Mouse (Mus musculus) midbrain, embryonic 10.5 days (tissue): ENCODE measurements around the gene Pbx1. TPM values are rescaled to one million over a fixed set of nuclear protein-coding genes. Genes with fewer than 3 reads are reported as not detected.
A peak's percentile ranks its signal among the peaks of the same experiment; 100 is the strongest.

Experiments used
- DNase-seq: peaks from one replicate; pipeline ENCODE4 v3.0.0-alpha.2; 2017; ENCODE audit warnings: low spot score
- H3K27ac ChIP-seq: fragments of 300-500 bp; sonication (generic); replicated peaks from 2 replicates; pipeline ENCODE4 v1.5.1; 2016; ENCODE audit warnings: mild to moderate bottlenecking
- H3K27me3 ChIP-seq: fragments of 300-500 bp; sonication (generic); 2 replicates; pipeline ENCODE4 v1.6.1; 2016; ENCODE audit warnings: low read depth, mild to moderate bottlenecking; ENCODE audit not compliant: poor library complexity, severe bottlenecking
- H3K36me3 ChIP-seq: fragments of 300-500 bp; sonication (generic); 2 replicates; pipeline ENCODE4 v1.6.1; 2016; ENCODE audit warnings: mild to moderate bottlenecking, moderate library complexity
- H3K4me1 ChIP-seq: fragments of 300-500 bp; sonication (generic); 2 replicates; pipeline ENCODE4 v1.6.1; 2016
- H3K4me3 ChIP-seq: fragments of 300-500 bp; sonication (generic); 2 replicates; pipeline ENCODE4 v1.5.1; 2016; ENCODE audit warnings: mild to moderate bottlenecking, moderate library complexity
- H3K9me3 ChIP-seq: fragments of 300-500 bp; sonication (generic); replicated peaks from 2 replicates; pipeline ENCODE4 v1.6.1; 2016; ENCODE audit warnings: mild to moderate bottlenecking
- WGBS: fragments of 180-500 bp; shearing (Covaris S2); methylation state at CpG from one replicate; pipeline ENCODE4 v1.1.7; 2016; 5-methylcytosine and 5-hydroxymethylcytosine counted together
- polyA plus RNA-seq: library from polyadenylated mRNA; unstranded; fragments of >200 nt; fragmentation: Nextera tagmentation; extraction: Ambion mirVana; gene quantifications from 2 replicates; pipeline ENCODE4 v1.2.1, GENCODE M21; 2016

Pbx1 gene
- polyA plus RNA-seq, 1 experiment from 2014 or later: 34.9 TPM

DNA sequence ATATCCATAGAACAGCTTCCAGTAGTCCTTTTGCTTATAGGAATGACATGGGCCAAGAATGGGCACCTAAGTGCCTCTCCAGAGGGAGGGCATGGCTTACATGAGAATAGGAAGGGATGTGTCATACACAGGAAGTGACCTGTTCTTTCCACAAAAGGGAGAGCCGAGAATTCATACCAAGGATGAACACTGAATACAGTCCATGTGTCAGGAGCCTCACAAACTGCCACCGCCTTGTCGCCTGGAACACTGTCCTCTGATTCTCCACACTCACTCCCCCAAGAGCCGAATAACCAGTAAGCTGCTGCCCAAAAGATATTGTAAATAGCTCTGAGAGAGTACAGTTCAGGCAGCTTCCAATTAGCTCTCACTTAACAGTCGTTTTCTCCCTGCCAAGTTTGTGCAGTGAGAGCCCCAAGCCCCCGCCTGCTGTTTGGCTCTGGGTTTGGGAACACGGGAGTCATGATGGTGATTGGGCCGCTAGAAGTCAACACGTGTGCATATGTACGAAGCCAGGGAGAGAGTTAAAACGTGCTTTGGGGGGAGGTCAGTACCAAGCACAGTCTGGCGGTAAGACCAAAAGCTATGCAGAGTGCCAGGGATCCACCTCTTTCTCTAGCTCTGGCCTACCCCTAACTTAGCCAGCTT is 57.0 kb downstream of the Pbx1 start:
- H3K4me1 ChIP-seq: peaks cover 25% of the 10 kb centered on the region
- H3K27me3 ChIP-seq: no peaks in the 10 kb centered on the region
- H3K4me3 ChIP-seq: no peak overlapping the region
- peaks cover 31% of the 10 kb centered on the region for H3K36me3 ChIP-seq
- H3K9me3 ChIP-seq: no peaks in the 10 kb centered on the region
- no peak overlapping the region for H3K27ac ChIP-seq
- WGBS: 92% methylated on average over 12 of the region's 12 CpGs
- DNase-seq: no peak

DNA sequence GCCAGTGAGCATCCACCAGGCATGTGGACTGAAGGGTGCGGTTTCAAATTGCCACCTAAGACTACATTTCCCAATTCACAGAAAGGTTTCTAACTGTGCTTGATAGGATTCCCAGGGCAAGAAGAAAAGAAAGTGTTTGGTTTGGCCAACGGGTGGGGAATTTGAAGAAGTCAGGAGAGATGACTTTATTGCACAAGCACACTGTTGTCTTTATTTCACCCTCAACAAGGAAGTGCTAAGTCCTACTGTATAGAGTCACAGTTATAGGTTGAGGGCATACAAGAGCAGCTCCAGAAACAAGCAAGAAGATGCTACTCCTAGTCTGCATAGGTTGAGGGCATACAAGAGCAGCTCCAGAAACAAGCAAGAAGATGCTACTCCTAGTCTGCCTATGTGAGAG is 60.0 kb downstream of the Pbx1 start:
- H3K4me3 ChIP-seq: no peak overlapping the region
- H3K9me3 ChIP-seq: no peaks in the 10 kb centered on the region
- DNase-seq: no peak
- peaks cover 25% of the 10 kb centered on the region for H3K36me3 ChIP-seq
- H3K27ac ChIP-seq: no peak overlapping the region
- H3K4me1 ChIP-seq: peaks cover 16% of the 10 kb centered on the region; the same call in 1 of the 2 replicates
- H3K27me3 ChIP-seq: no peaks in the 10 kb centered on the region
- WGBS: 91% methylated on average over 2 of the region's 2 CpGs

DNA sequence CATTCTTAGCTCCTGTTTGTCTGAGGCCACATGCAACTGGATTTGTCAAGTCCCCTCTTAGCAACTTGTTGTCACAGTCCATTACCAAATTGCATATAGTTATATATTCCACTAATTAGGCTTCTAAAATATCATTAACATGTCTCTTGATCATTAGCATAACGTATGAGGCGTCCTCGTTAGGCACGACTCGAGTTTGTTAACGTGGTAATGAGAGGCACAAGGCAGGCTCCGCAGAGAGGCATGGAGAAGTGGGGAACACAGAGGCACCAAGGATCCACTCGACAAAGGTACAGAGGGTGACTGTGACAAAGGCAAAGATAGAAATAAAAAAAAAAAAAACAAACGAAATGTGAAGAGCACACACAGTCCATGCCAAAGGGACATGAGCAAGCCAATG is 61.1 kb downstream of the Pbx1 start:
- DNase-seq: no peak
- Histone ChIP-seq H3K36me3 (peaks cover 25% of the 10 kb centered on the region), H3K4me3 (no peak overlapping the region), H3K4me1 (peaks cover 28% of the 10 kb centered on the region), H3K27me3 (no peaks in the 10 kb centered on the region), H3K9me3 (no peaks in the 10 kb centered on the region), H3K27ac (no peak overlapping the region)
- 91% methylated on average over 9 of the region's 9 CpGs for WGBS

DNA sequence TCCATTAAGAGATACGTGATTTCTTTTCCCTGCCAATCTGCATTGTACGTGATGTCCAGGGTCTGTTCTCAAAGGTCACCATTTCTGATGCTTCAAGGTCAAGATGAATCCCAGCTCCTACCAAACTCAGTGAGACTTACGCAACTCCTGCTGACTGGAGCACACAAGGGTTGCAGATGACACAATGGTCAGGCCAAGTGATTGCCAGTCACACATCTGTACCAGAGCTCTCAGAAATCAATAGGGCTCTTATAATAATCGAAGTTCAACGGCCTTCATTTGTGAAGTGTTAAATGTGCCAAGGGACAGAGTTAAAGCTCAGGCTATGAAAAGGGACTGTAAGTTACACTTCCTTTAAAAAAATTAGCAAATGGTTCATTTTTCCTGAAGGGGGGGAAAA is 65.8 kb downstream of the Pbx1 start:
- no peak overlapping the region for H3K27ac ChIP-seq
- peaks cover 62% of the 10 kb centered on the region for H3K4me1 ChIP-seq
- H3K36me3 ChIP-seq: peaks cover 12% of the 10 kb centered on the region
- H3K27me3 ChIP-seq: no peaks in the 10 kb centered on the region
- H3K9me3 ChIP-seq: no peaks in the 10 kb centered on the region
- H3K4me3 ChIP-seq: no peak overlapping the region
- DNase-seq: no peak
- 88% methylated on average over 5 of the region's 5 CpGs for WGBS

DNA sequence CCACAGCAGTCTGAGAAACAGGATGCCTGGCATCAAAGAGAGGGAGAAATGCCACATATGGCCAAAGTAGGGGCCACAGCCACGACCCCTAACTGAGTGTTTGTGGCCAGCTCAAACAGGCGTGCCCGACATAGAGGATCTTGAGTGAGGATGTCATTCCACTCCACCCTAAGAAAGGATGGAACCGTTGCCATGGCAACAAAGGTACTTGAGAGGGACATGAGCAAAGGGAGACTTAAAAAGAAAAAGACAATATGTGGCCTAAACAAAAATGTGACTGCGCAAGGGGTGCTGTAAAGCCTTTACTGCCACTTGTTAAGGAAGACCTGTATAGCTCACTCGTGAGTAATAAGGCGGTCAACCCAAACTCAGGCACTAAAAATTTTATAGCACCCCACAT is 67.7 kb downstream of the Pbx1 start:
- no peaks in the 10 kb centered on the region for H3K27me3 ChIP-seq
- WGBS: 53% methylated on average over 7 of the region's 7 CpGs
- no peaks in the 10 kb centered on the region for H3K9me3 ChIP-seq
- no peak for DNase-seq
- peaks cover 76% of the 10 kb centered on the region for H3K4me1 ChIP-seq
- H3K36me3 ChIP-seq: peaks cover 19% of the 10 kb centered on the region
- no peak overlapping the region for H3K4me3 ChIP-seq
- H3K27ac ChIP-seq: no peak overlapping the region

DNA sequence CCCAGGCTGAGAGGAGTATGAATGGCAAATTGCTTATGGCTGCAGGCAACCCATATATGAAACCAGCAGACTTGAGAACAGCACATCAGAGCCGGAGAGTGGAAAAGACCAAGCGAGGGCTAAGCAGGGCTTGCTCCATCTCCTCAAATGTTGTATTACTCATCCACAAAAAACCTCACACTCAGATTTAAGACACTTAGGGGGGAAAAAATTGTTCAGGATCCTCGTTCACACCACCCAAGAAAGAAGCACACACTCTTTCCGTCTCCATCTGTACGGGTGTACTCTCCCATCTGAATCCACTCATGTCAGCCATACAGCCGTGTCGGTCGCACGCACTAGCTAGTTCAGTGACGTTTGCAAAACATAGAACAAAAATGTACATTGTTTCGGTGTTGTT is 69.0 kb downstream of the Pbx1 start:
- H3K4me3 ChIP-seq: no peak overlapping the region
- H3K27me3 ChIP-seq: no peaks in the 10 kb centered on the region
- H3K36me3 ChIP-seq: peaks cover 19% of the 10 kb centered on the region
- peaks cover 81% of the 10 kb centered on the region for H3K4me1 ChIP-seq
- no peak overlapping the region for H3K27ac ChIP-seq
- no peak for DNase-seq
- no peaks in the 10 kb centered on the region for H3K9me3 ChIP-seq
- WGBS: 95% methylated on average over 11 of the region's 11 CpGs

DNA sequence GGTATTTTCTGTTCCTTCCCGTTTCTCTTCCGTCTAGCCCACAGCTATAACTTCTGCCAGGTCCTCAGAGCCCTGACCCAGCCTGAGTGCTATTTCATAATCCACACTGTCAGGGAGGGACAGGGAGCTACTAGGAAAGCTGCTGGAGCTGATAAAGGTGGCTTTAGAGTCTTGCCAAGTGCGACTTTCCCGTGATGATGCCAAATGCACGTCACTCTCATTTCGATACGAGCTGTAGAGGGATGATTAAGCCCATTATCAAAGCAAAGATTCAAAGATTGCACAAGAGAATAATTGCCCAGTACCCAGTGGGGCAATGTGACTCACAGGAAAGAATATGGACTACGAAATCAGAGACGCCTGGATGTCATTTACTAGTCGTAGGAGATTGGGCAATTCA is 69.6 kb downstream of the Pbx1 start:
- Histone ChIP-seq H3K4me3 (no peak overlapping the region), H3K4me1 (peaks cover 82% of the 10 kb centered on the region), H3K36me3 (peaks cover 19% of the 10 kb centered on the region), H3K27ac (no peak overlapping the region), H3K27me3 (no peaks in the 10 kb centered on the region), H3K9me3 (no peaks in the 10 kb centered on the region)
- DNase-seq: no peak
- WGBS: 89% methylated on average over 10 of the region's 10 CpGs

DNA sequence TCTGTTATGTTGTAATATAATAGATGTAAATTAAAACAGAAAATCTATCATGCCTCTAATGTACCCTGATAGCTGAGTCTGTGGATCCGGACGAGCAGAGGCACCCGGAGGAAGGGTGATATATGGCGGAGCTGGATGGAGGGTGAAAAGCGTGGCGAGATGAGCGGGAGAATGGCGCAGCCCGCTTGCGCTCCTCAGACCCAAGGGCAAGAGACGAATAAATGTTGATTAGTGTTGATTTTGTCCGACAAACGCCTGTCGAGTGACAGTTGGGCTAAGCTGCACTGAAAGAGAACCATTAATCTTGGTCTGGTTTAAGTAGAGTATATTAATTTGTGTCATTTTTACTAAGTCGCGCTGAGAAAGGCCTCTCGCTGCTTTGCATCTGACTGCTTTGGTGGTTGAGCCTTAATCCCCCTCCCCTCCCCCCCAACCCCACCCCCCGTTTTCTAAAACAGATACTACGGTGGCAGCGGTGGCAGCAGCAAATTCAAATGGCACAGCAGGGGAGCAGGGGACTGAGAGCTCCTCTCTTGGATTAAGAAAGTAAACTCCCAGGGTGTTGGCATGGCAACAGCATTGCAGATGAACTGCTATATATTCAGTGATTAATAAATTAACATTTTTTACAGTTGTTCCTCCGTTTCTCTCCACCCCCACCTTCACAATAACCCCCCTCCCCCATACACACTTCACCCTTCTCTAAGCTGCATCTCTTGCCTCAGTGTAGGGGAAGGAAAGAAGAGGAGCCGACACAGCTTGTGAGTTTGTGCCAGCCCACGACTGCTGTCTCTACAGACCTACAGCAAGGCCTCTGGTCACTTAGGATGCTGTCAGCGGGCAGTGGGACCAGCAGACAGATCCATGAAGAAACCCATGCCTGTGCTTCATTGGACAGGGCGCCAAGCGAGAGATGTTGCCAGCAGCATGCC is 74.1 kb downstream of the Pbx1 start:
- no peaks in the 10 kb centered on the region for H3K27me3 ChIP-seq
- 4% methylated on average over 26 of the region's 26 CpGs for WGBS
- peak overlapping the region; percentile 89 for H3K27ac ChIP-seq
- H3K4me3 ChIP-seq: peak overlapping the region; percentile 49
- peak; percentile 88 for DNase-seq
- H3K4me1 ChIP-seq: peaks cover 89% of the 10 kb centered on the region
- no peaks in the 10 kb centered on the region for H3K9me3 ChIP-seq
- H3K36me3 ChIP-seq: peaks cover 19% of the 10 kb centered on the region

DNA sequence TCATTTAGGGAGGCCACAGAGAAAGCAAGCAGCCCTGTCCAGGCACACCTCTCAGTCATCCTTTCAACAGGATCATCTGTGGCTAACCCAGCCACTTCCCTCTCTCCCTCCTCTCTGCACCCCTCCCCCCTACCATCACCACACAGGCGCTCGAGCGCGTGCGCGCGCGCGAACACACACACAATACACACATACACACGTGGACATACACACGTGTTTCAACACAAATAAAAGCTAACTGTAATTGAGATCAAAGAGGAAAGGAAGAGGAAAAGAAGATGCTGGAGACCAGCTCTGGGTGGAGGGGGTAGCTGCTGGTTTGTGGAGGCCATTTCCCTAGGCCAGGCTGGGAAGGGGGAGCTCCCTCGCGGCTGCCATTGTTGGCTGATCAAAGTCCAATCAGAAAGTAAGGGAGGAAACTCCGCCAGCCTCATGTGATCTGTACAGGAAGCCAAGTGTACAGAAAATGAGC is 75.1 kb downstream of the Pbx1 start:
- H3K36me3 ChIP-seq: peaks cover 13% of the 10 kb centered on the region
- H3K4me1 ChIP-seq: peaks cover 95% of the 10 kb centered on the region

DNA sequence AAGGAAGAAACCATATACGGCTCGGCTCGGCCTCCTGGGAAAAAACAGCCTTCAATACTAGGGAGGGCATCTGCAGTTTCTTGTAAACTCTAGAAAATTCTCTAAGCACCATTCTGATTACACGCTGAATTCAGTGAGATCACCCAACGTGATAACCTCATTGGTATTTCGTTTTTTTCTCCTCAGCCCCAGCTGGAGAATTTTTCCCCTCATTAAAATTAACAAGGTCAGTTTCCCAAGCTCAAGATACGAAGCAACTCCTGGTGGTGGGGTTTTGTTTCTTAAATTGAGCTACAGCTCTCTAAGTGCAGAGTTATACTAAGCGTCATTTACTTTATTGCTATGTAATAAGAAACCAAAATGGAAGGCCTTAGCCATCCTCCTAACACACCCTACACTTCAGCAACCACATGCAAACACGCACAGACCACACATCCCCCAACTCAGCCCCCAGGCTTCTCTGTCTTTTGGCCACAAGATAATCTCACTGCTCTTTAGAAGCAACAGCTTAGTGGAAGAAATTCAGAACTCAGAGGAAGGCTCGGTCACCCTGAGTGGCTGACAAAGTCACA is 76.0 kb downstream of the Pbx1 start:
- Histone ChIP-seq H3K9me3 (no peaks in the 10 kb centered on the region), H3K27ac (peak overlapping the region; percentile 89), H3K36me3 (peaks cover 11% of the 10 kb centered on the region), H3K27me3 (no peaks in the 10 kb centered on the region), H3K4me3 (peak overlapping the region; percentile 49), H3K4me1 (peaks cover 96% of the 10 kb centered on the region)
- WGBS: 49% methylated on average over 10 of the region's 10 CpGs
- no peak for DNase-seq

More for the DNA sequence above, 75.1 kb downstream of the Pbx1 start:
- peak; percentile 78 for DNase-seq
- Histone ChIP-seq H3K9me3 (no peaks in the 10 kb centered on the region), H3K4me3 (peak overlapping the region; percentile 49), H3K27me3 (no peaks in the 10 kb centered on the region), H3K27ac (peak overlapping the region; percentile 89)
- WGBS: 7% methylated on average over 14 of the region's 14 CpGs

DNA sequence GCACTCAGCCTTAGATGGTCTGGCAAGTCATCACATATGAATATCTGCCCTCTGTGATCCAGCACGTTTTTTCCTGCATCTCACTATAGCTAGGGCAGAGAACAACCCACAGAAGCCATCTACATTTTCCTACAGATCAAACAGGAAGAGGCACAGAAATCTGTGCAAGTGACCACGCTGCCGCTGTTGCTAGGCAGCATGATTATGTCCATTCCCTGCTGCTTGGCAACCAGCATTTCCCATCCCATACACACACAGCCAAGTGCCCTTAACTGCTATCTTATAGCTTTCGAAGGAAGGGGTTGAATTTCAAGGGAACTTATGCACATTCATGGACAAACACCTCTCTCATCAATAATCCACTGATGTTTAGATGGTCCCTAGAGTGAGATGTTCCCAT is 77.1 kb downstream of the Pbx1 start:
- Histone ChIP-seq H3K36me3 (peaks cover 5% of the 10 kb centered on the region; the same call in 1 of the 2 replicates), H3K27me3 (peaks cover 4% of the 10 kb centered on the region; the same call in 1 of the 2 replicates), H3K27ac (peak overlapping the region; percentile 35; the same call in 1 of the 2 replicates), H3K4me1 (peaks cover 100% of the 10 kb centered on the region), H3K9me3 (no peaks in the 10 kb centered on the region), H3K4me3 (peak overlapping the region; percentile 12; the same call in 1 of the 2 replicates)
- WGBS: 17% methylated on average over 4 of the region's 4 CpGs
- DNase-seq: peak; percentile 66

DNA sequence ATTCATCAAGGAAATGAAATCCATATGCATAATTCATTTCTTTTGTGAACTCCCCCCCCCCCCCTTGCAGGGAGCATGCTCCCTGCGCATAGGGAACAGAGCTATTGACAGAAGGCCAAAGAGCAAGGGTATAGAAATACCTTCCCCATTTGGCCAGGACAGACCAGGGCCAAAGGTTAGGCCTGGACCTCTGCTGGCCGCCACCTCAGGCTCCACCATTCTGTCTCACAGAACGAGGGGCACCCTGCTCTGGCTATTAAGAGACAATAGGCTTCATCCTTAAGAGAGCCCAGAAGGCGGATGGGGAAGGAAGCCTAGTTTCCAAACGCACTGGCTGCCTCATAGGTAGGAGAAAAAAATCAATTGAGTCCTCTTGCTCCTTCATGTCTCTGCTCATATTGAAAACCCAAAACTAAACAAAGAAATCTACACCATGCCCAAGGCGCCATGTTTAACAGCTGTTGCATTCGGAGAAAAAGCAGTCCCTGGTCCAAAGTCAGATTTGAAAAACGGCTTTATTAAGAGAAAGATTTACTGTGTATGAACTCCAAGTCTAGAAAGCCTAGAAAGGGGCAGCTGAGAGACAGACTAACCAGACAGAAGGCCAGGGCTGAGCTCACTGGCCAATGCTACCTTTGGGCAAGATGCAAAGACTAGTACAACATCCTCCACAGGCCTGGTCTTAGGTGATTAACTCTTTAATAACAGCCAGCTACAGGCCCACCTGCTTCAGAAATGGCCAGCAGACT is 83.9 kb downstream of the Pbx1 start:
- H3K27me3 ChIP-seq: peaks cover 4% of the 10 kb centered on the region; the same call in 1 of the 2 replicates
- peaks cover 100% of the 10 kb centered on the region for H3K4me1 ChIP-seq
- peak overlapping the region; percentile 20; the same call in 1 of the 2 replicates for H3K4me3 ChIP-seq
- 41% methylated on average over 8 of the region's 8 CpGs for WGBS
- peak; percentile 77 for DNase-seq
- H3K36me3 ChIP-seq: 0 out of 2 replicates have a peak, but pooled peaks cover 2% of the 10 kb centered on the region
- H3K9me3 ChIP-seq: no peaks in the 10 kb centered on the region
- H3K27ac ChIP-seq: peak overlapping the region; percentile 80
